Mouse (Mus musculus) C2C12 (cell line): ENCODE results near the gene Cavin1. TPM values are rescaled to one million over a fixed set of nuclear protein-coding genes. Genes with fewer than 3 reads are reported as not detected.

Experiments used
- H3K27me3 ChIP-seq: one replicate; pipeline ENCODE4 v1.6.1; 2011; ENCODE audit not compliant: control insufficient read depth, insufficient read depth, insufficient read length
- H3K36me3 ChIP-seq: one replicate; pipeline ENCODE4 v1.6.1; 2011; ENCODE audit not compliant: control insufficient read depth, insufficient read depth
- H3K4me3 ChIP-seq: one replicate; pipeline ENCODE4 v1.5.1; 2011; ENCODE audit warnings: mild to moderate bottlenecking, control low read depth; ENCODE audit not compliant: poor library complexity, insufficient read depth, severe bottlenecking
- H3K79me2 ChIP-seq: one replicate; pipeline ENCODE4 v1.6.1; 2011; ENCODE audit not compliant: control insufficient read depth, insufficient read depth
- H3K79me3 ChIP-seq: one replicate; pipeline ENCODE4 v1.6.1; 2011; ENCODE audit warnings: low read depth, control low read depth
- H3ac ChIP-seq: one replicate; pipeline ENCODE3; 2011; ENCODE audit warnings: low read depth; ENCODE audit not compliant: control insufficient read depth, insufficient read length
- CEBPB ChIP-seq: IDR thresholded peaks from one replicate; pipeline ENCODE4 v1.6.1; 2011; ENCODE audit warnings: low read depth, mild to moderate bottlenecking, control low read depth, moderate library complexity
- CTCF ChIP-seq: IDR thresholded peaks from one replicate; pipeline ENCODE4 v1.5.1; 2011; ENCODE audit not compliant: control insufficient read depth, insufficient read depth, insufficient read length
- FOSL1 ChIP-seq: IDR thresholded peaks from one replicate; pipeline ENCODE4 v1.8.0; 2011; ENCODE audit warnings: mild to moderate bottlenecking, low read length; ENCODE audit not compliant: poor library complexity, insufficient read depth, severe bottlenecking
- MAX ChIP-seq: IDR thresholded peaks from one replicate; pipeline ENCODE4 v1.6.1; 2011; ENCODE audit warnings: mild to moderate bottlenecking, control low read depth
- MYOD1 ChIP-seq: IDR thresholded peaks from one replicate; pipeline ENCODE4 v1.6.1; 2011; ENCODE audit warnings: low read depth; ENCODE audit not compliant: control insufficient read depth, insufficient read length
- MYOG ChIP-seq: IDR thresholded peaks from one replicate; pipeline ENCODE4 v1.6.1; 2011; ENCODE audit not compliant: control insufficient read depth, insufficient read length; ENCODE audit errors: extremely low read depth
- USF1 ChIP-seq: IDR thresholded peaks from one replicate; pipeline ENCODE4 v1.6.1; 2011; ENCODE audit warnings: low read depth, mild to moderate bottlenecking, control low read depth, moderate library complexity
- polyA plus RNA-seq: library from polyadenylated mRNA; unstranded; fragments of >200 nt; fragmentation: generic; extraction: Trizol; gene quantifications from one replicate; pipeline ENCODE4 v1.2.1, GENCODE M21; 2012; ENCODE audit warnings: missing spikeins

The Cavin1 gene
- polyA plus RNA-seq, 1 experiment = 418 TPM

DNA sequence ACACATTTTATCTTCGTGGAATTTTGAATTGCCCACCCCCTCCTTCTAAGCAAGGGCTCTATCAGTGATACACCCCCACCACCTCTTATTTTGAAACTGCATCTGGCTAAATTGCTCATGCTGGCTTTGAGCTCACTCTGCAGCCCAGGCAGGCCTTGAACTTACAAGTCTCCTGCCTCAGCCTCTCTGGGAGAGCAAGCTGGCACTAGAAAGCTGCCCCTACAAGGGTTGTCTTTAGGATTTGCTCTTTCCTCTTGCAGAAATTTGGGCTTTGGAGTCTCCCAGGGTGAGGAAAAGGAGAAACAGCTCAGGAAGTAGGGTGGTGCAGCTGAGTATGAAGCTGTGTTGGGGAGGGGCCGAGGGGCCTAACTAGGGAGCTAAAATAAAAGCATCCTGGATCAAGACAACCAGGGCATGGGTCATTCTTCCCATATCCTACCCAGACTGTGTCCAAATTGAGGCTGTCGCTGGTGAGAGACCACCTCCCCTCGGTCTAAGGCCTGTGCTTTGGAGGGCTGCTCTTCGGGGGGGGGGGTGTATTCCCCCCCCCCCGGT, 12.7 kb downstream of the Cavin1 start:
- Histone ChIP-seq H3K79me2 (peaks cover 63% of the 10 kb centered on the region), H3K79me3 (peaks cover 37% of the 10 kb centered on the region), H3ac (no peak overlapping the region), H3K27me3 (no peaks in the 10 kb centered on the region), H3K36me3 (peaks cover 76% of the 10 kb centered on the region), H3K4me3 (no peak overlapping the region)
- TF ChIP-seq MYOG (no peak), CEBPB (no peak), USF1 (no peak), FOSL1 (no peak), CTCF (no peak), MYOD1 (no peak), MAX (no peak)

DNA sequence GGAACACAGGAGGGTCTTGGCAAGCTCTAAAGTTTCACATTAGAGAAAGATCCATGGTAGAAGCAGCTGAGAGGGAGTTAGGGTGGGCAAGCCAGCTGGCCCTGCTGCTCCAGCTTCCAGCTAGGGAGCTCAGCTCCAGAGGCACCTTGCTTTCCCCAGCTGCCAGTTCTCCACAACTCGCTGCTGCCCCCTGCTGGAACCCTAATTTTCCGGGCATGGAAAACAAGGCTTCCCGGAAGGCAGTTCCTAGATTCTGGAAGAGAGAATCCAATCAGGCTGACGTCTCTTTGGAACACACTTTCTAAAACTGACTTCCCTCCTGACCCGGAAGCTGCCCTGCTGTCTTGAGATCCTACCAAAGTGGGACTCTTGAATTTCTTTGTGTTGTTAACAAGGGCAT, 13.4 kb downstream of the Cavin1 start:
- TF ChIP-seq MYOD1 (no peak), CTCF (peak; percentile 56), CEBPB (no peak), MAX (peak; percentile 34), USF1 (no peak)
- H3ac ChIP-seq = no peak overlapping the region
- no peaks in the 10 kb centered on the region for H3K27me3 ChIP-seq
- peaks cover 56% of the 10 kb centered on the region for H3K79me2 ChIP-seq
- H3K4me3 ChIP-seq = no peak overlapping the region
- H3K36me3 ChIP-seq = peaks cover 76% of the 10 kb centered on the region
- H3K79me3 ChIP-seq = peaks cover 35% of the 10 kb centered on the region

DNA sequence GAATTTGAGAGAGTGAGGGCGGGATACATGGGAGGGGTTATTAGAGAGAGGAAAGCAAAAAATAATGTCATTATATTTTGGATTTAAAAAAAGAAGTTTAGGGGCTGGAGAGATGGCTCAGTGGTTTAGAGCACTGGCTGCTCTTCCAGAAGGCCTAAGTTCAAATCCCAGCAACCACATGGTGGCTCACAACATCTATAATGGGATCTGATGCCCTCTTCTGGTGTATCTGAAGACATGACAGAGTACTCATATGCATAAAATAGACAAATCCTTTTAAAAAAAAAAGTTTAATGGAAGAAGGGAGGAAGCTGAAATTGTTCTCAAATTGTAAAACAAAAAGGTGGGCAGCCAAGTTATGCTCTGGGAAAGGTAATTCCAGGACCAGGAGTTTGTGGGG, 21.1 kb downstream of the Cavin1 start:
- TF ChIP-seq FOSL1 = no peak
- TF ChIP-seq CEBPB = no peak
- TF ChIP-seq MYOG = no peak
- TF ChIP-seq MAX = no peak
- TF ChIP-seq MYOD1 = no peak
- no peak for TF ChIP-seq CTCF
- TF ChIP-seq USF1 = no peak
- H3ac ChIP-seq = no peak overlapping the region
- no peaks in the 10 kb centered on the region for H3K79me2 ChIP-seq
- H3K27me3 ChIP-seq = no peaks in the 10 kb centered on the region
- no peak overlapping the region for H3K4me3 ChIP-seq
- no peaks in the 10 kb centered on the region for H3K79me3 ChIP-seq
- peaks cover 9% of the 10 kb centered on the region for H3K36me3 ChIP-seq

DNA sequence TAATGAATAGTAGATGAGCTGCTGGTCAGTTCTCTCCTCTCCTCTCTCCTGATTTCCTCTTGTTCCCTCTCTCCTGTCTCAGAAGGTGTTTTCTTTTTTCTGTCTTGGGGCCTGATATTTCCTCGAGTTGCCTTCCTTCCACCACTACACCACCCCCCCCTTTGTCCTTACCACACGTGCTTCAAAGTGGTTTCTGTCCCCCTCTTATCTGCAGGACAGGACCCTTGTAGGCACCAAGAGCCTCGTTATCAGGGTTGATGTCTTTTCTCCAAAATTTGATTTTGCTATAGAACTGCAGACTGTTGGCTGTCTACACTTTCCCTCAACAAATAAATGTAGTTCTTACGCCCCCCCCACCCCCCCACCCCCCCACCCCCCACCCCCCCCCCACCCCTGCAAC, 22.4 kb downstream of the Cavin1 start:
- no peak for TF ChIP-seq MYOG
- TF ChIP-seq FOSL1 = no peak
- Histone ChIP-seq H3K27me3 (no peaks in the 10 kb centered on the region), H3K4me3 (no peak overlapping the region), H3ac (no peak overlapping the region), H3K79me3 (no peaks in the 10 kb centered on the region), H3K79me2 (no peaks in the 10 kb centered on the region), H3K36me3 (no peaks in the 10 kb centered on the region)

DNA sequence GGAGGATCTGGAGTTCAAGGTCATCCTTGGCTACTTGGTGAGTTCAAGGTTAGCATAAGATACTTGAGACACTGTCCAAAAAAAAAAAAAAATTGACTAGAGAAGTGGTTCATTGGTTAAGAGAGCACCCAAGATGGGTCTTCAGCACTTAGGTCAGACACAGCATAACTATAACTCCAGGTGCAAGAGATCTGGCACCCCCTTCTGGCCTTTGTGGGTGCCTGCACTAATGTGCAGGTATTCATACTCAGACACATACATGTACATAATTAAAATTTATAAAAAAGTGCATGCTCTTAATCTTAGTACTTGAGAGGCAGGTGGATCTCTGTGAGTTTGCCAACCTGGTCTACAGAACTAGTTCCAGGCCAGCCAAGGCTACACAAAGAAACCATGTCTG, 23.1 kb downstream of the Cavin1 start:
- no peak overlapping the region for H3K4me3 ChIP-seq
- TF ChIP-seq CEBPB (no peak), MYOG (no peak), FOSL1 (no peak), CTCF (no peak), USF1 (no peak)
- no peak overlapping the region for H3ac ChIP-seq
- no peaks in the 10 kb centered on the region for H3K27me3 ChIP-seq
- no peaks in the 10 kb centered on the region for H3K79me2 ChIP-seq
- H3K36me3 ChIP-seq = no peaks in the 10 kb centered on the region
- no peaks in the 10 kb centered on the region for H3K79me3 ChIP-seq

DNA sequence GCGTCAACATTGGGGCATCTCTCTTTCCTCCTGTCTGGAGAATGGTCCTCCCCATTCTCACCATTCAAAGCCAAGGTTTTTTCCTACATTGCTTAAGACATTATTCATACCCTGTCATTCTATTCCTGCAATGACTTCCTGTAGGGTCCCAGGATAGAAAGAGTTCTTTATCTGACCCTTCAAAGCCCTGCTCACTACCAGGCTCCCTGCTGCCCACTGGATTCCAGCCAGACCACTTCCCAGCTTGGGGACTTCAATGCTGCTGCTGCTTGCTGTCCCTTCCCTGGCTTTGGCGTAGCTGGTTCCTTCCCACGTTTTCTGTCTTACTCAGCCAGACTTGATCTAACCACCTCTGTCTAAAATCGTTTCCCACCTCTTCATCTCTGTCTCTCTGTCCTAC, 23.8 kb downstream of the Cavin1 start:
- Histone ChIP-seq H3K27me3 (no peaks in the 10 kb centered on the region), H3K36me3 (no peaks in the 10 kb centered on the region), H3K79me2 (no peaks in the 10 kb centered on the region), H3ac (no peak overlapping the region), H3K4me3 (no peak overlapping the region), H3K79me3 (no peaks in the 10 kb centered on the region)
- TF ChIP-seq MYOD1 = no peak
- TF ChIP-seq MYOG = no peak
- TF ChIP-seq FOSL1 = no peak
- TF ChIP-seq MAX = no peak
- TF ChIP-seq USF1 = no peak
- TF ChIP-seq CEBPB = no peak
- no peak for TF ChIP-seq CTCF
